Mouse (Mus musculus) central nervous system, embryonic 14 days (tissue): ENCODE measurements around the gene E2f7. TPM values are rescaled to one million over a fixed set of nuclear protein-coding genes. Genes with fewer than 3 reads are reported as not detected.

Experiments
- polyA plus RNA-seq: library from polyadenylated mRNA; depleted of rRNA; stranded (reverse); fragments of >200 nt; gene quantifications from 2 replicates; pipeline ENCODE4 v1.2.3, GENCODE M21; 2012; rRNA removed

E2f7 gene
- polyA plus RNA-seq, result 5.2 and 5.7 TPM in 2 replicates

DNA sequence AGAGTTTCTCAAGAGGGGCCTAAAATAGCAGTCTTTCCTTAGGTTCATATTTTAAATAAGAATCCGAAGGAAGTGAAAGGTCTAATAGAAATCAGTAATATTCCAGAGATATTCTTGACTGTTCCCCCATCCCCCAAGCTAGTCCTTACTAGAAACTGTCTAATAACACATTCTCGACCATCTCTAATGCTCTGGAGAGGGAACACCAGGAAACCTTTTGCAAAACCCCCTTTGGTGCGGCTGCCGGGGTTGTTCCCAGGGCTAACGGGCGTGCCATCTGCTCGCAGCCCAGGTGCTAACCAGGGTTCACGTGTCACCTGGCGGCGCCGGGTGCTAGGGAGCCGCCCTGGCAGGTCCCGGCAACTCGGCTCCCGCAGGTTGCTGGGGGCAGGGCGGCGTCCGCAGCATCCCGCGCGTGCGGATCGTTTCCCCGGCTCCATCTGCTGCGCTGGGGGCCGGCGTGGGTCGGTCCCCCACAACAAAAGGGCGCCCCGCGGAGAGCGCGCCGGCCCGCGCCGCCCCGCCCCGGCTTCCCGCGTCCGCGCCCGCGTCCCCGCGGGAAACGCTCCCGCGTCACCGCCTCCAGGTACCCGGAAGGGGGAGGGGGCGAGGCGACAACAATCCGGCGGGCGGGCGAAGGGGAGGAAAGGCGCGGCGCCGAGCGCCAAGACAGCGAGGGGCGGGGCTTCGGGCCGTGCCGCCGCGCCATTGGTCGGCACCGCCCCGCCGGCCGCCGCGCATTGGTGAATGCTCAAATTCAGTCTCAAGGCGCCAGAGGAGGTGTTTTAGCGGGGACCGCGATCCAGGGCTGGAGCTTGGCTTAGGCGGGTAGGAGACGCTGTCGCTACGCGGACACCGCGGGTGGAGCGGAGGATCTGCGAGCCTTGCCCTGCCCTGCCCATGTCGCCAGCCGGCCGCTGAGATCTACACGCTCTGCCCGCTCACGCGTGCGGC, at the start of gene E2f7:
TSS of gene E2f7 (plus strand) at position 754 of the 954 bp plus-strand sequence.

Other genes starting within 250 kb of the E2f7 start
- gene Csrp2, start 174.3 kb downstream of the E2f7 start, polyA plus RNA-seq, result 171 and 199 TPM in 2 replicates